Mouse (Mus musculus) erythroid progenitor cell, adult 5-6 weeks (primary cell): ENCODE results near the gene Gm20075. TPM values are rescaled to one million over a fixed set of nuclear protein-coding genes. Genes with fewer than 3 reads are reported as not detected.

Experiments
- total RNA-seq, 2 experiments: library from RNA; stranded (forward) in 1 of 2; stranded (reverse) in 1 of 2; fragments of 150-400 nt in 1 of 2; fragments of 186-747, 209-891 nt in 1 of 2; gene quantifications; 2 replicates each; pipeline versions ENCODE4 v1.2.3 to v1.2.4; 2015 to 2017; ENCODE audit warnings: low replicate concordance in 2 of 2

Gm20075 gene
- total RNA-seq, 2 experiments from 2014 or later, result 1.1 to 1.7 TPM

Other genes starting within 250 kb of the Gm20075 start
- 33.5 and 35.3 TPM in 2 replicates for gene Iqgap2, start 189.5 kb downstream of the Gm20075 start, total RNA-seq (2015; ENCODE audit: low replicate concordance)
- 39.5 and 43.6 TPM in 2 replicates for gene Iqgap2, start 189.5 kb downstream of the Gm20075 start, total RNA-seq (2017; ENCODE audit: low replicate concordance)
- gene Gm17190, start 678 bp upstream of the Gm20075 start, total RNA-seq (2015; ENCODE audit: low replicate concordance), result not detected in 2 replicates
- gene Gm17190, start 678 bp upstream of the Gm20075 start, total RNA-seq (2017; ENCODE audit: low replicate concordance), result not detected in 2 replicates
- not detected in 2 replicates for gene Sv2c, start 51.2 kb upstream of the Gm20075 start, total RNA-seq (2015; ENCODE audit: low replicate concordance)
- not detected in 2 replicates for gene Sv2c, start 51.2 kb upstream of the Gm20075 start, total RNA-seq (2017; ENCODE audit: low replicate concordance)